ENCODE assay signal across 9 mouse cellular contexts in genomic region chr2:181487338-181488277, GRCm38 (mm10). TPM values are rescaled to one million over a fixed set of nuclear protein-coding genes. Genes with fewer than 3 reads are reported as not detected.
DNase-seq lines count a peak whose midpoint lies in the region; ATAC-seq and TF ChIP-seq lines count a peak whose summit lies in the region.
"Had no signal": no experiment of that assay in that cellular context is flagged by ENCODE, and none has a peak within 500 bp of the region (broad histone marks: within the 10 kb centered on the region; RNA-seq: fewer than 3 reads in every experiment).

No protein-coding gene starts in this region.

- TF ChIP-seq CTCF in lung, postnatal 0 days (IDR thresholded peaks at IDR 0.05) = no peak

- no peaks in the 10 kb centered on the region for H3K9me3 ChIP-seq in midbrain, embryonic 11.5 days (ENCODE audit: control insufficient read depth, low read length)
- no peaks in the 10 kb centered on the region for H3K9me3 ChIP-seq in midbrain, embryonic 15.5 days
- H3K9me3 ChIP-seq in lung, postnatal 0 days (ENCODE audit: low read length) = no peaks in the 10 kb centered on the region

- no peak for DNase-seq in midbrain, embryonic 11.5 days (ENCODE audit: low spot score, missing footprints)
- DNase-seq in heart, adult 18-20 months = peak; percentile 67 to 80
- peak; percentile 83 for DNase-seq in kidney, adult 11 months
- DNase-seq in lung, postnatal 0 days (ENCODE audit: low spot score) = peak; percentile 74
- DNase-seq in B cell, adult 2 months = no peak
- DNase-seq in spleen, postnatal 10 days (ENCODE audit: low spot score in 2 of 2) = no peak
- no peak for DNase-seq in layer of hippocampus, postnatal 14 days (ENCODE audit: low spot score in 2 of 2)

- WGBS in midbrain, embryonic 11.5 days = 49% methylated on average over 5 of the region's 5 CpGs
- 32% methylated on average over 5 of the region's 5 CpGs for WGBS in midbrain, embryonic 15.5 days
- WGBS in lung, postnatal 0 days = 18% methylated on average over 5 of the region's 5 CpGs

- H3K4me2 ChIP-seq in midbrain, embryonic 11.5 days = no peak overlapping the region
- H3K4me2 ChIP-seq in midbrain, embryonic 15.5 days = no peak overlapping the region
- no peak overlapping the region for H3K4me2 ChIP-seq in lung, postnatal 0 days (replicated peaks; ENCODE audit: low read depth, low read length)

- H3K27ac ChIP-seq in midbrain, embryonic 11.5 days (ENCODE audit: low read depth, low read length) = peak overlapping the region; percentile 5; the same call in 1 of the 2 replicates
- H3K27ac ChIP-seq in midbrain, embryonic 15.5 days = no peak overlapping the region
- peak overlapping the region; percentile 77 for H3K27ac ChIP-seq in lung, postnatal 0 days (ENCODE audit: low read length)

- no peaks in the 10 kb centered on the region for H3K36me3 ChIP-seq in midbrain, embryonic 11.5 days (ENCODE audit: control insufficient read depth, insufficient read depth, low read length)
- no peaks in the 10 kb centered on the region for H3K36me3 ChIP-seq in midbrain, embryonic 15.5 days (replicated peaks)
- H3K36me3 ChIP-seq in lung, postnatal 0 days (ENCODE audit: insufficient read depth, low read length) = no peaks in the 10 kb centered on the region

- H3K4me3 ChIP-seq in midbrain, embryonic 11.5 days (ENCODE audit: low read depth, low read length) = no peak overlapping the region
- no peak overlapping the region for H3K4me3 ChIP-seq in midbrain, embryonic 15.5 days
- H3K4me3 ChIP-seq in lung, postnatal 0 days (ENCODE audit: low read depth, low read length) = no peak overlapping the region

- ATAC-seq in midbrain, embryonic 11.5 days (ENCODE audit: low FRiP score) = no peak
- ATAC-seq in midbrain, embryonic 15.5 days (replicated peaks) = no peak
- ATAC-seq in lung, postnatal 0 days = peak; percentile 87

- H3K27me3 ChIP-seq in midbrain, embryonic 11.5 days (ENCODE audit: control insufficient read depth, insufficient read depth, low read length) = no peaks in the 10 kb centered on the region
- H3K27me3 ChIP-seq in midbrain, embryonic 15.5 days (replicated peaks) = no peaks in the 10 kb centered on the region
- H3K27me3 ChIP-seq in lung, postnatal 0 days (replicated peaks; ENCODE audit: insufficient read depth, low read length) = no peaks in the 10 kb centered on the region

- TF ChIP-seq EP300 in lung, postnatal 0 days (IDR thresholded peaks at IDR 0.05) = peak; percentile 61

- no peak overlapping the region for H3K9ac ChIP-seq in midbrain, embryonic 11.5 days (ENCODE audit: low read length)
- H3K9ac ChIP-seq in midbrain, embryonic 15.5 days = no peak overlapping the region
- H3K9ac ChIP-seq in lung, postnatal 0 days (replicated peaks; ENCODE audit: low read depth) = no peak overlapping the region

- no peaks in the 10 kb centered on the region for H3K4me1 ChIP-seq in midbrain, embryonic 11.5 days (ENCODE audit: control insufficient read depth, insufficient read depth, low read length)
- no peaks in the 10 kb centered on the region for H3K4me1 ChIP-seq in midbrain, embryonic 15.5 days
- H3K4me1 ChIP-seq in lung, postnatal 0 days (ENCODE audit: insufficient read depth, low read depth, low read length) = peaks cover 4% of the 10 kb centered on the region

RNA-seq across cellular contexts. Expression of gene Abhd16b, which starts 5.4 kb away (rescaled TPM):
- polyA plus RNA-seq in midbrain, embryonic 11.5 days (2014; fragmentation: Nextera tagmentation; extraction: Ambion mirVana) = 0.15 and 0.21 TPM in 2 replicates
- 0.09 and 0.12 TPM in 2 replicates for polyA plus RNA-seq in midbrain, embryonic 15.5 days (2015; fragmentation: Nextera tagmentation; extraction: Ambion mirVana)
- total RNA-seq in heart, adult 18-20 months (2021) = not detected
- polyA plus RNA-seq in lung, postnatal 0 days (2015; fragmentation: Nextera tagmentation; extraction: Ambion mirVana) = 0.21 and 0.25 TPM in 2 replicates
- not detected for total RNA-seq in layer of hippocampus, postnatal 14 days (2021)
- total RNA-seq: MEL had no signal

RNA-seq across cellular contexts. Expression of gene Tpd52l2, which starts 9.3 kb away (rescaled TPM):
- 146 and 149 TPM in 2 replicates for polyA plus RNA-seq in midbrain, embryonic 11.5 days (2014; fragmentation: Nextera tagmentation; extraction: Ambion mirVana)
- polyA plus RNA-seq in midbrain, embryonic 15.5 days (2015; fragmentation: Nextera tagmentation; extraction: Ambion mirVana) = 117 TPM in 2 replicates
- 10 to 100 TPM; 63.9 to 65.2 TPM for total RNA-seq in heart, adult 18-20 months (2021)
- polyA plus RNA-seq in lung, postnatal 0 days (2015; fragmentation: Nextera tagmentation; extraction: Ambion mirVana) = 131 and 135 TPM in 2 replicates
- total RNA-seq in layer of hippocampus, postnatal 14 days (2021) = 10 to 100 TPM; 74.8 to 76.4 TPM

RNA-seq across cellular contexts. Expression of gene Zbtb46, which starts 28.4 kb away (rescaled TPM):
- 16.2 and 16.5 TPM in 2 replicates for polyA plus RNA-seq in midbrain, embryonic 11.5 days (2014; fragmentation: Nextera tagmentation; extraction: Ambion mirVana)
- 23.8 and 26.0 TPM in 2 replicates for polyA plus RNA-seq in midbrain, embryonic 15.5 days (2015; fragmentation: Nextera tagmentation; extraction: Ambion mirVana)
- total RNA-seq in heart, adult 18-20 months (2021) = 10 to 100 TPM in 1 of 2 experiments, 1 to 10 TPM in 1; 9.4 to 11.2 TPM
- polyA plus RNA-seq in lung, postnatal 0 days (2015; fragmentation: Nextera tagmentation; extraction: Ambion mirVana) = 11.2 and 14.8 TPM in 2 replicates
- 10 to 100 TPM; 11.2 to 14.0 TPM for total RNA-seq in layer of hippocampus, postnatal 14 days (2021)

RNA-seq across cellular contexts. Expression of gene Dnajc5, which starts 32.7 kb away (rescaled TPM):
- polyA plus RNA-seq in midbrain, embryonic 11.5 days (2014; fragmentation: Nextera tagmentation; extraction: Ambion mirVana) = 93.6 and 102 TPM in 2 replicates
- polyA plus RNA-seq in midbrain, embryonic 15.5 days (2015; fragmentation: Nextera tagmentation; extraction: Ambion mirVana) = 291 and 297 TPM in 2 replicates
- total RNA-seq in heart, adult 18-20 months (2021) = 10 to 100 TPM; 59.0 to 64.0 TPM
- 57.2 and 59.5 TPM in 2 replicates for polyA plus RNA-seq in lung, postnatal 0 days (2015; fragmentation: Nextera tagmentation; extraction: Ambion mirVana)
- 100 to 1,000 TPM; 271 to 275 TPM for total RNA-seq in layer of hippocampus, postnatal 14 days (2021)

Comparison
In these comparisons a context has a peak if more than half of its experiments do, and no peak if none do; other contexts are left out.
1. DNase-seq: peak in heart, adult 18-20 months (2 of 2), kidney, adult 11 months (single experiment) and lung, postnatal 0 days (single experiment); none in midbrain, embryonic 11.5 days (single experiment), B cell, adult 2 months (0 of 2), spleen, postnatal 10 days (0 of 2) and layer of hippocampus, postnatal 14 days (0 of 2).